Mouse (Mus musculus): ENCODE measurements around the gene Mindy4. TPM values are rescaled to one million over a fixed set of nuclear protein-coding genes. Genes with fewer than 3 reads are reported as not detected.

The Mindy4 gene
- polyA plus RNA-seq (2012; rRNA removed), result 14.9 and 17.7 TPM in 2 replicates

DNA sequence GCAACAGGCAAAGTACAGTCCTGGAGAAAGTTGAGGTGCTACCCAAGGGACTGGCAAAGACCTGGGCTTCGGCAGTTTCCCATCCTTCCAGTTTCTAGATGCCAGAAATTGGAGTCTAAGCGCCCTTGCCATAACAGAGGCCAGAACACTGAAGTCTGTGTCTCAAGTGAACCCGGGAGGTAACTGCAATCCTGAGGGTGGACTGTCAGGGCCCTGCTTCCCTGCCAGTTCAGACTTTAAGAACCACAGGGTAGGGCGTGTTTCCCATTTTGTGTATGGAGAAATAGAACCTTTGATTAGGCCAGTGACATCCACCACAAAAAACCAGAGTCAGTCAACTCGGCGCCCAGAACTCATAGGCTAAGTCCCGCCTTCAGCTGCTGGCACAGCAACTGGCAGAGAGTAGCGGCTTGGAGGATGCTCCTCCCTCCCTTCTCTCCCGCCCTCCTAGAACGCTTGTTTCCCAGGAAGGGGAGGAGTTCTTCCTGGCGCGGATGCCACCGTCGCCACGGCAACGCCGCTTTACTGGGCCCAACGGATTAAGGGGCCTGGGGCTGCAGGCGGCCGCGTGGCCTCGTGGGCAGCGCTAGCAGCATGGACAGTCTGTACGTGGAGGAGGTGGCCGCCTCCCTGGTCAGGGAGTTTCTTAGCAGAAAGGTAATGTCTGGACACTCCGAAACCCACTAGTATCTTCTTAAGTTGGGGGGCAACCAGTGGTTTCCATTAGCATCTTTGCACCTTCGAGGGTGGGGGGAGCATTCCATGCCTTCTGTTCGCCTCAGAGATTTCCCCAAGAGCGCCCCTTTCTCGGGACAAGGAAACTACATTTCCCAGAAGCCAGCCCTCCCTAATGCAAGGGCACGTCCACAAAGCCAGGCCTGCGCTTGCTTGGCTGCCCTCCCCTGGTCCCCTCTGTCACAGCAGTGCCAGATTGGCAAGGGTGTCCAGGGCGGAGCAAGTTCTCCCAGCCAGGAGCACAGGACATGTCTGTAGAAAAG, at the start of gene Mindy4:
Gene Mindy4 (plus strand): TSS at position 471 of the 998 bp plus-strand sequence.

DNA sequence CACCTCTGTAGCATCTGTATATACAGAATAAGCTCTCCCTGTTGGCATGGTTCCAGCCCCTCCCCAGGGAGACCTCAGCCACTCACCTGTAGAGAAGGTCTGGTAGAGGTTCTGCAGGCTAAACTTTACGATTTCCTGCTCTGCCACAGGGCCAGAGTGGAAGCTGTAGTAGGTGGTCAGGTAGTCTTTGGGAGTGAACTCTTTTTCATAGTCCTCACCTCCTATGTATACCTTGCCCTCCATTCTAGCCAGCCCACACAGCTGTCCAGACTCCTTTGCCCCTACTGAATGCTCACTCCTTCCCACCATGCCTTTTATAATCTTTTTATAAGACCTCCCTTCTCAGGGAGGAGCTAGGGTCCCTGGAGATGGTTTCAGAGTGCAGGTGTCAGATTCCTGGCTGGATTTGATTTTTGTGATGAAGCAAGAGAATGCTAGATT, 28.4 kb upstream of the Mindy4 start, which contains the start of gene Inmt:
Gene Inmt (minus strand): TSS at position 303 of the 441 bp plus-strand sequence.

DNA sequence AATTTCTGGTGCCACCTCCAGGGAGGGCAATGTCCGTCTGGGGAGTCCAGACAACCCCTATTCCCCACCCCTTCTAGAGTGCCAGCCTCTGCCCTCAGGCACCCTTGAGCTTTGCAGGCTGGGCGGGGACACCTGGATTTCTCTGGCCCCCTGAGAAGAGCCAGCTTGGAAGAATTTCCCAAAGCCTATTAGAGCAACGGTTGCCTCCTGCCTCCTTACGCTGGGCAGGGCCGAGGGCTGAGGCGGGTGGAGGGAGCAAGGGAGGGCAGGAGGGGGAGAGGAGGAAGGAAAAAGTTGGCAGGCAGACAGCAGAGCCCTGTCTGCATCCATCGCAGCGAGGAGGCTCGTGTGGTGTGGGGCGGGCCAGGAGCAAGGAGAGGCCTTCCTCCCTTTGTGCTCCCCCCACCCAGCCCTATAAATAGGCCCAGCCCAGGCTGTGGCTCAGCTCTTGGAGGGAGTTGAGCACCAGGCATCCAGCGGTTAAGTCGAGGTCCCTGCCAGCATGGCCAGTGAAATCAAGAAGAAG, 132.9 kb downstream of the Mindy4 start, which contains the start of gene Aqp1:
Gene Aqp1 (plus strand): TSS at position 444 of the 526 bp plus-strand sequence.

Other genes starting within 250 kb of the Mindy4 start
- gene Nod1, start 230.8 kb upstream of the Mindy4 start, polyA plus RNA-seq (2012; rRNA removed), result 43.0 and 55.6 TPM in 2 replicates
- gene Ggct, start 210.4 kb upstream of the Mindy4 start, polyA plus RNA-seq (2012; rRNA removed), result 4.8 and 5.7 TPM in 2 replicates
- 30.3 and 56.2 TPM in 2 replicates for gene Gars, start 165.4 kb upstream of the Mindy4 start, polyA plus RNA-seq (2012; rRNA removed)
- gene Crhr2, start 70.4 kb upstream of the Mindy4 start, polyA plus RNA-seq (2012; rRNA removed), result 0.53 and 1.00 TPM in 2 replicates
- 8.7 and 8.9 TPM in 2 replicates for gene Inmt, start 28.3 kb upstream of the Mindy4 start, polyA plus RNA-seq (2012; rRNA removed)
- 212 and 225 TPM in 2 replicates for gene Aqp1, start 133.0 kb downstream of the Mindy4 start, polyA plus RNA-seq (2012; rRNA removed)
- gene Ghrhr, start 172.9 kb downstream of the Mindy4 start, polyA plus RNA-seq (2012; rRNA removed), result not detected in 2 replicates
- gene Adcyap1r1, start 248.6 kb downstream of the Mindy4 start, polyA plus RNA-seq (2012; rRNA removed), result 12.0 and 22.7 TPM in 2 replicates